Mouse (Mus musculus): ENCODE data around the gene Pitpnm2. TPM values are rescaled to one million over a fixed set of nuclear protein-coding genes. Genes with fewer than 3 reads are reported as not detected.

The Pitpnm2 gene
- 8.7 TPM for polyA plus RNA-seq (2014; fragmentation: Illumina TruSeq; extraction: RNeasy Lipid Tissue Mini Kit (QIAGEN cat#74804))

GRCm38 (mm10) chr5:124249614-124250591, at the start of gene Pitpnm2:
TSS of gene Pitpnm2 (minus strand) at chr5:124249760.

GRCm38 (mm10) chr5:124115990-124116845, 133.3 kb downstream of the Pitpnm2 start, which contains the start of gene Arl6ip4:
TSS of gene Arl6ip4 (plus strand) at chr5:124116089.

GRCm38 (mm10) chr5:124111742-124112497, 137.6 kb downstream of the Pitpnm2 start, which contains the start of gene Ogfod2:
TSS of gene Ogfod2 (plus strand) at chr5:124112297.

GRCm38 (mm10) chr5:124095596-124096232, 153.8 kb downstream of the Pitpnm2 start, which contains the start of gene Abcb9:
TSS of gene Abcb9 (minus strand) at chr5:124095798.

Other genes starting within 250 kb of the Pitpnm2 start
- gene Vps37b, start 217.5 kb downstream of the Pitpnm2 start, polyA plus RNA-seq (2014; fragmentation: Illumina TruSeq; extraction: RNeasy Lipid Tissue Mini Kit (QIAGEN cat#74804)), result 6.2 TPM
- 0.14 TPM for gene Abcb9, start 154.0 kb downstream of the Pitpnm2 start, polyA plus RNA-seq (2014; fragmentation: Illumina TruSeq; extraction: RNeasy Lipid Tissue Mini Kit (QIAGEN cat#74804))
- gene Ogfod2, start 137.5 kb downstream of the Pitpnm2 start, polyA plus RNA-seq (2014; fragmentation: Illumina TruSeq; extraction: RNeasy Lipid Tissue Mini Kit (QIAGEN cat#74804)), result 0.74 TPM
- 3.5 TPM for gene Arl6ip4, start 133.7 kb downstream of the Pitpnm2 start, polyA plus RNA-seq (2014; fragmentation: Illumina TruSeq; extraction: RNeasy Lipid Tissue Mini Kit (QIAGEN cat#74804))
- gene Mphosph9, start 78.2 kb upstream of the Pitpnm2 start, polyA plus RNA-seq (2014; fragmentation: Illumina TruSeq; extraction: RNeasy Lipid Tissue Mini Kit (QIAGEN cat#74804)), result 14.3 TPM
- 25.1 TPM for gene 2810006K23Rik, start 78.3 kb upstream of the Pitpnm2 start, polyA plus RNA-seq (2014; fragmentation: Illumina TruSeq; extraction: RNeasy Lipid Tissue Mini Kit (QIAGEN cat#74804))
- 198 TPM for gene Cdk2ap1, start 113.3 kb upstream of the Pitpnm2 start, polyA plus RNA-seq (2014; fragmentation: Illumina TruSeq; extraction: RNeasy Lipid Tissue Mini Kit (QIAGEN cat#74804))
- gene Sbno1, start 176.2 kb upstream of the Pitpnm2 start, polyA plus RNA-seq (2014; fragmentation: Illumina TruSeq; extraction: RNeasy Lipid Tissue Mini Kit (QIAGEN cat#74804)), result 86.4 TPM
- 71.7 TPM for gene Kmt5a, start 190.2 kb upstream of the Pitpnm2 start, polyA plus RNA-seq (2014; fragmentation: Illumina TruSeq; extraction: RNeasy Lipid Tissue Mini Kit (QIAGEN cat#74804))
- gene Rilpl2, start 228.6 kb upstream of the Pitpnm2 start, polyA plus RNA-seq (2014; fragmentation: Illumina TruSeq; extraction: RNeasy Lipid Tissue Mini Kit (QIAGEN cat#74804)), result 4.0 TPM
- gene Snrnp35, start 233.4 kb upstream of the Pitpnm2 start, polyA plus RNA-seq (2014; fragmentation: Illumina TruSeq; extraction: RNeasy Lipid Tissue Mini Kit (QIAGEN cat#74804)), result 0.57 TPM

All from ovary, adult 10 weeks (tissue).